In genomic region chr5:107359395-107360053, GRCm38 (mm10) we compare ENCODE assay signal across 7 mouse cellular contexts. TPM values are rescaled to one million over a fixed set of nuclear protein-coding genes. Genes with fewer than 3 reads are reported as not detected.
DNase-seq lines count a peak whose midpoint lies in the region; ATAC-seq lines count a peak whose summit lies in the region.

No protein-coding gene starts in this region.

- no peaks in the 10 kb centered on the region for H3K9me3 ChIP-seq in intestine, embryonic 16.5 days (ENCODE audit: control insufficient read depth, low read length)
- no peaks in the 10 kb centered on the region for H3K9me3 ChIP-seq in midbrain, embryonic 11.5 days (ENCODE audit: control insufficient read depth, low read length)

- H3K4me2 ChIP-seq in intestine, embryonic 16.5 days (ENCODE audit: low read depth, low read length): peak overlapping the region; percentile 39
- peak overlapping the region; percentile 58 for H3K4me2 ChIP-seq in midbrain, embryonic 11.5 days

- intact Hi-C loops in left cerebral cortex, postnatal 36 days (cut with DNase I): no loop called here

- no peaks in the 10 kb centered on the region for H3K4me1 ChIP-seq in intestine, embryonic 16.5 days (ENCODE audit: control insufficient read depth, insufficient read depth, low read length)
- peaks cover 2% of the 10 kb centered on the region; the same call in 1 of the 2 replicates for H3K4me1 ChIP-seq in midbrain, embryonic 11.5 days (ENCODE audit: control insufficient read depth, insufficient read depth, low read length)

- WGBS in intestine, embryonic 16.5 days: under 1% methylated on average over 36 of the region's 40 CpGs
- under 1% methylated on average over 40 of the region's 40 CpGs for WGBS in midbrain, embryonic 11.5 days

- DNase-seq in adrenal gland, adult 8-10 months: peak; percentile 83
- peak; percentile 95 for DNase-seq in embryo, embryonic 9.5 days (ENCODE audit: extremely low spot score)
- peak; percentile 74 to 90 for DNase-seq in gastrocnemius, postnatal 4 days (ENCODE audit: low spot score in 2 of 2)
- DNase-seq in left cerebral cortex, postnatal 36 days (ENCODE audit: low spot score in 2 of 2): peak; percentile 81 to 85
- peak; percentile 98 for DNase-seq in midbrain, embryonic 11.5 days (ENCODE audit: low spot score, missing footprints)
- DNase-seq in skeletal muscle tissue, adult 2 months (ENCODE audit: low read depth, low spot score): peak; percentile 82

- H3K4me3 ChIP-seq in intestine, embryonic 16.5 days (ENCODE audit: low read length): peak overlapping the region; percentile 64
- H3K4me3 ChIP-seq in midbrain, embryonic 11.5 days (ENCODE audit: low read depth, low read length): peak overlapping the region; percentile 54

- H3K36me3 ChIP-seq in intestine, embryonic 16.5 days (ENCODE audit: control insufficient read depth, insufficient read depth, low read length): no peaks in the 10 kb centered on the region
- no peaks in the 10 kb centered on the region for H3K36me3 ChIP-seq in midbrain, embryonic 11.5 days (ENCODE audit: control insufficient read depth, insufficient read depth, low read length)

- no peaks in the 10 kb centered on the region for H3K27me3 ChIP-seq in intestine, embryonic 16.5 days (replicated peaks; ENCODE audit: control insufficient read depth, insufficient read depth, low read length)
- H3K27me3 ChIP-seq in midbrain, embryonic 11.5 days (ENCODE audit: control insufficient read depth, insufficient read depth, low read length): no peaks in the 10 kb centered on the region

- H3K27ac ChIP-seq in intestine, embryonic 16.5 days (ENCODE audit: low read length): peak overlapping the region; percentile 61
- no peak overlapping the region; the same call in 1 of the 2 replicates for H3K27ac ChIP-seq in midbrain, embryonic 11.5 days (ENCODE audit: low read depth, low read length)

- peak overlapping the region; percentile 72 for H3K9ac ChIP-seq in intestine, embryonic 16.5 days (ENCODE audit: low read depth, low read length)
- peak overlapping the region; percentile 60 for H3K9ac ChIP-seq in midbrain, embryonic 11.5 days (ENCODE audit: low read length)

- peak; percentile 100 for ATAC-seq in intestine, embryonic 16.5 days
- ATAC-seq in midbrain, embryonic 11.5 days (ENCODE audit: low FRiP score): peak; percentile 99

RNA-seq across cellular contexts. Expression of gene Brdt, which starts 28.6 kb away (rescaled TPM):
- 1 to 10 TPM; 3.3 to 5.2 (median 4.0) TPM for total RNA-seq in adrenal gland, adult 8-10 months (2022)
- 1 to 10 TPM; 5.2 TPM for total RNA-seq in gastrocnemius, postnatal 4 days (2021)
- 0.98 and 1.0 TPM in 2 replicates for polyA plus RNA-seq in intestine, embryonic 16.5 days (2015; fragmentation: Nextera tagmentation; extraction: Ambion mirVana)
- 10 to 100 TPM; 13.9 to 14.6 TPM for total RNA-seq in left cerebral cortex, postnatal 36 days (2021)
- polyA plus RNA-seq in midbrain, embryonic 11.5 days (2014; fragmentation: Nextera tagmentation; extraction: Ambion mirVana): 2.3 and 2.4 TPM in 2 replicates

RNA-seq across cellular contexts. Expression of gene Ephx4, which starts 43.0 kb away (rescaled TPM):
- 1 to 10 TPM; 1.4 to 3.1 (median 2.1) TPM for total RNA-seq in adrenal gland, adult 8-10 months (2022)
- 1 to 10 TPM; 3.5 to 4.2 TPM for total RNA-seq in gastrocnemius, postnatal 4 days (2021)
- polyA plus RNA-seq in intestine, embryonic 16.5 days (2015; fragmentation: Nextera tagmentation; extraction: Ambion mirVana): 0.21 and 0.50 TPM in 2 replicates
- 10 to 100 TPM; 73.7 to 91.4 TPM for total RNA-seq in left cerebral cortex, postnatal 36 days (2021)
- 0.72 and 0.75 TPM in 2 replicates for polyA plus RNA-seq in midbrain, embryonic 11.5 days (2014; fragmentation: Nextera tagmentation; extraction: Ambion mirVana)

Comparison
In these comparisons a context has a peak if more than half of its experiments do, and no peak if none do; other contexts are left out.
1. RNA of gene Ephx4, which starts 43.0 kb away (total RNA-seq): 73.7 to 91.4 TPM in left cerebral cortex, postnatal 36 days; 3.5 to 4.2 TPM in gastrocnemius, postnatal 4 days and 1.4 to 3.1 TPM in adrenal gland, adult 8-10 months; every median in the first group is over 10 times any median in the second.
2. Peak in every context shown above with its lines, with median percentiles within 50 percentile points of each other: DNase-seq.